Mouse (Mus musculus): Measurements from ENCODE around the gene Ncapd3. TPM values are rescaled to one million over a fixed set of nuclear protein-coding genes. Genes with fewer than 3 reads are reported as not detected.

The Ncapd3 gene
- polyA plus RNA-seq (2015; fragmentation: Illumina TruSeq; extraction: RNeasy Lipid Tissue Mini Kit (QIAGEN cat#74804); ENCODE audit: insufficient read depth, low read depth, low replicate concordance) = 3.7 TPM

GRCm38 (mm10) chr9:27029828-27030762 is at the start of gene Ncapd3, which contains the start of gene Vps26b:
Ncapd3 (plus strand) TSS chr9:27030175.
Vps26b (minus strand) TSS chr9:27030065.

GRCm38 (mm10) chr9:26999461-27000395 is 30.2 kb upstream of the Ncapd3 start, which contains the start of the genes Acad8 and Thyn1:
Acad8 (minus strand) TSS chr9:26999566.
Thyn1 (plus strand) TSS chr9:26999710.

Other genes starting within 250 kb of the Ncapd3 start
- 4.6 TPM for gene Glb1l2, start 223.7 kb upstream of the Ncapd3 start, polyA plus RNA-seq (2015; fragmentation: Illumina TruSeq; extraction: RNeasy Lipid Tissue Mini Kit (QIAGEN cat#74804); ENCODE audit: insufficient read depth, low read depth, low replicate concordance)
- not detected for gene Glb1l3, start 169.3 kb upstream of the Ncapd3 start, polyA plus RNA-seq (2015; fragmentation: Illumina TruSeq; extraction: RNeasy Lipid Tissue Mini Kit (QIAGEN cat#74804); ENCODE audit: insufficient read depth, low read depth, low replicate concordance)
- not detected for gene Gm1110, start 107.1 kb upstream of the Ncapd3 start, polyA plus RNA-seq (2015; fragmentation: Illumina TruSeq; extraction: RNeasy Lipid Tissue Mini Kit (QIAGEN cat#74804); ENCODE audit: insufficient read depth, low read depth, low replicate concordance)
- 12.7 TPM for gene Acad8, start 30.6 kb upstream of the Ncapd3 start, polyA plus RNA-seq (2015; fragmentation: Illumina TruSeq; extraction: RNeasy Lipid Tissue Mini Kit (QIAGEN cat#74804); ENCODE audit: insufficient read depth, low read depth, low replicate concordance)
- 12.8 TPM for gene Thyn1, start 30.5 kb upstream of the Ncapd3 start, polyA plus RNA-seq (2015; fragmentation: Illumina TruSeq; extraction: RNeasy Lipid Tissue Mini Kit (QIAGEN cat#74804); ENCODE audit: insufficient read depth, low read depth, low replicate concordance)
- 5.3 TPM for gene Vps26b, start 110 bp upstream of the Ncapd3 start, polyA plus RNA-seq (2015; fragmentation: Illumina TruSeq; extraction: RNeasy Lipid Tissue Mini Kit (QIAGEN cat#74804); ENCODE audit: insufficient read depth, low read depth, low replicate concordance)
- gene Jam3, start 125.2 kb downstream of the Ncapd3 start, polyA plus RNA-seq (2015; fragmentation: Illumina TruSeq; extraction: RNeasy Lipid Tissue Mini Kit (QIAGEN cat#74804); ENCODE audit: insufficient read depth, low read depth, low replicate concordance) = 15.0 TPM

Measured in pancreas, adult 10 weeks (tissue).